Mouse (Mus musculus) hindbrain, embryonic 12.5 days (tissue): Measurements from ENCODE around the gene 1700019A02Rik. TPM values are rescaled to one million over a fixed set of nuclear protein-coding genes. Genes with fewer than 3 reads are reported as not detected.

Experiments
- ATAC-seq: fragments of 200-750 bp; cut with Nextera tagmentation; 2 replicates; pipeline ENCODE4 v1.8.0; 2017; ENCODE audit warnings: moderate TSS enrichment; ENCODE audit not compliant: low FRiP score
- H3K27ac ChIP-seq: fragments of 300-500 bp; sonication (generic); 2 replicates; pipeline ENCODE4 v1.5.1; 2016; ENCODE audit warnings: mild to moderate bottlenecking
- H3K27me3 ChIP-seq: fragments of 300-500 bp; sonication (generic); 2 replicates; pipeline ENCODE4 v1.6.1; 2016; ENCODE audit warnings: mild to moderate bottlenecking
- H3K36me3 ChIP-seq: fragments of 300-500 bp; sonication (generic); 2 replicates; pipeline ENCODE4 v1.6.1; 2016; ENCODE audit warnings: mild to moderate bottlenecking
- H3K4me1 ChIP-seq: fragments of 300-500 bp; sonication (generic); 2 replicates; pipeline ENCODE4 v1.6.1; 2016
- H3K4me2 ChIP-seq: fragments of 300-500 bp; sonication (generic); replicated peaks from 2 replicates; pipeline ENCODE4 v1.6.1; 2016; ENCODE audit warnings: mild to moderate bottlenecking
- H3K4me3 ChIP-seq: fragments of 300-500 bp; sonication (generic); 2 replicates; pipeline ENCODE4 v1.5.1; 2016; ENCODE audit warnings: mild to moderate bottlenecking
- H3K9ac ChIP-seq: fragments of 300-500 bp; sonication (generic); 2 replicates; pipeline ENCODE4 v1.6.1; 2016; ENCODE audit warnings: mild to moderate bottlenecking, moderate library complexity
- H3K9me3 ChIP-seq: fragments of 300-500 bp; sonication (generic); replicated peaks from 2 replicates; pipeline ENCODE4 v1.6.1; 2016; ENCODE audit warnings: mild to moderate bottlenecking
- WGBS: fragments of 180-500 bp; shearing (Covaris S2); methylation state at CpG from one replicate; pipeline ENCODE4 v1.1.7; 2016; 5-methylcytosine and 5-hydroxymethylcytosine counted together
- polyA plus RNA-seq: library from polyadenylated mRNA; unstranded; fragments of >200 nt; fragmentation: Nextera tagmentation; extraction: Ambion mirVana; gene quantifications from 2 replicates; pipeline ENCODE4 v1.2.1, GENCODE M21; 2016

Gene 1700019A02Rik
- polyA plus RNA-seq, 1 experiment from 2014 or later = not detected

DNA sequence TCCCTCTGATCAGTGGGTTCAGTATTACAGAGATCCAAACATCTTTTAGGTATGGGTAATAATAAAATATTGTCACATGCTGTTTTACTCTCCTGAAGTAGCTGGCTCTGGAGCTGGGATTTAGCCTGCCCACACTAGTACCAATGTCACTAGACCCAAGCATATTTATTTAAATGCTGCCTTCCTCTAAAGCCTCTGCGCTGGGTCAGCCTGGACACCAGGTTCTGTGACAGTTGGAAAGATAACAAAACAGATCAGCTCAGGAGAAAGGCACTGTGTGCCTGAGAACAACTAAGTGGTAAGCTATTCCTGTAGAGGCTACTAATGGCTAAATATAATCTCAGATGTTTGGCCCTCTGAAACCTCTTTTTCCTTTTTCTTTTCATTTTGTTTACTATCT, 76.9 kb downstream of the 1700019A02Rik start:
- Histone ChIP-seq H3K9me3 (no peaks in the 10 kb centered on the region), H3K36me3 (no peaks in the 10 kb centered on the region), H3K4me1 (no peaks in the 10 kb centered on the region), H3K9ac (no peak overlapping the region), H3K4me3 (no peak overlapping the region), H3K27me3 (no peaks in the 10 kb centered on the region), H3K27ac (no peak overlapping the region), H3K4me2 (no peak overlapping the region)
- ATAC-seq = no peak
- WGBS = 80% methylated on average over 1 of the region's 1 CpGs

Other genes with a start within 250 kb of the 1700019A02Rik start
- 5.0 and 6.1 TPM in 2 replicates for gene 1700019D03Rik, start 167.5 kb downstream of the 1700019A02Rik start, polyA plus RNA-seq
- gene Mstn, start 126.0 kb downstream of the 1700019A02Rik start, polyA plus RNA-seq = 0.72 and 2.9 TPM in 2 replicates
- 17.6 and 19.1 TPM in 2 replicates for gene Pms1, start 109.4 kb upstream of the 1700019A02Rik start, polyA plus RNA-seq
- gene Ormdl1, start 109.5 kb upstream of the 1700019A02Rik start, polyA plus RNA-seq = 60.9 and 65.5 TPM in 2 replicates
- not detected in 2 replicates for gene Gm28778, start 109.5 kb upstream of the 1700019A02Rik start, polyA plus RNA-seq
- 23.5 and 25.9 TPM in 2 replicates for gene Osgepl1, start 126.0 kb upstream of the 1700019A02Rik start, polyA plus RNA-seq
- gene Asdurf, start 165.0 kb upstream of the 1700019A02Rik start, polyA plus RNA-seq = 9.6 TPM in 1 of 2 replicates, not detected in the other
- 1.4 and 2.1 TPM in 2 replicates for gene Gm28551, start 165.0 kb upstream of the 1700019A02Rik start, polyA plus RNA-seq
- gene Asnsd1, start 165.1 kb upstream of the 1700019A02Rik start, polyA plus RNA-seq = 81.3 and 90.4 TPM in 2 replicates